Mouse (Mus musculus) megakaryocyte-erythroid progenitor cell, adult 5 weeks (primary cell): ENCODE data around the gene Cope. TPM values are rescaled to one million over a fixed set of nuclear protein-coding genes. Genes with fewer than 3 reads are reported as not detected.

ENCODE experiments used
- polyA plus RNA-seq: library from polyadenylated mRNA; stranded (reverse); fragments of >175 nt; gene quantifications from 2 replicates; pipeline ENCODE4 v1.2.3, GENCODE M21; 2012

Gene Cope
- polyA plus RNA-seq = 419 and 474 TPM in 2 replicates

GRCm38 (mm10) chr8:70302358-70302890 lies at the start of gene Cope, which contains the start of gene Ddx49:
TSS of gene Cope (plus strand) at chr8:70302518.
TSS of gene Ddx49 (minus strand) at chr8:70302489.

GRCm38 (mm10) chr8:70282603-70283135 lies 19.6 kb upstream of the Cope start, which contains the start of gene Homer3:
TSS of gene Homer3 (plus strand) at chr8:70282827.

GRCm38 (mm10) chr8:70315624-70316510 lies 13.5 kb downstream of the Cope start, which contains the start of gene Cers1:
TSS of gene Cers1 (plus strand) at chr8:70315775.

GRCm38 (mm10) chr8:70329124-70329834 lies 27.0 kb downstream of the Cope start, which contains the start of gene Gdf1:
TSS of gene Gdf1 (plus strand) at chr8:70329817.

GRCm38 (mm10) chr8:70353194-70353817 lies 51.0 kb downstream of the Cope start, which contains the start of gene Upf1:
TSS of gene Upf1 (minus strand) at chr8:70353278.

Other genes with a start within 250 kb of the Cope start
- gene Tm6sf2, start 229.6 kb upstream of the Cope start, polyA plus RNA-seq = not detected in 2 replicates
- gene Hapln4, start 219.1 kb upstream of the Cope start, polyA plus RNA-seq = 0.02 TPM in 1 of 2 replicates, not detected in the other
- not detected in 2 replicates for gene Ncan, start 181.6 kb upstream of the Cope start, polyA plus RNA-seq
- gene Nr2c2ap, start 171.2 kb upstream of the Cope start, polyA plus RNA-seq = 18.9 and 22.4 TPM in 2 replicates
- 8.8 and 10.6 TPM in 2 replicates for gene Rfxank, start 163.4 kb upstream of the Cope start, polyA plus RNA-seq
- gene Borcs8, start 163.0 kb upstream of the Cope start, polyA plus RNA-seq = 86.9 and 91.2 TPM in 2 replicates
- gene Mef2b, start 162.8 kb upstream of the Cope start, polyA plus RNA-seq = 0.36 and 0.43 TPM in 2 replicates
- 127 and 132 TPM in 2 replicates for gene Tmem161a, start 130.2 kb upstream of the Cope start, polyA plus RNA-seq
- 4.1 and 4.4 TPM in 2 replicates for gene Slc25a42, start 90.2 kb upstream of the Cope start, polyA plus RNA-seq
- 72.2 and 83.5 TPM in 2 replicates for gene Sugp2, start 68.3 kb upstream of the Cope start, polyA plus RNA-seq
- 8.3 and 9.8 TPM in 2 replicates for gene Armc6, start 68.1 kb upstream of the Cope start, polyA plus RNA-seq
- gene Homer3, start 19.7 kb upstream of the Cope start, polyA plus RNA-seq = 45.4 and 65.9 TPM in 2 replicates
- 62.7 and 66.5 TPM in 2 replicates for gene Ddx49, start within 50 bp of the Cope start, polyA plus RNA-seq
- gene Cers1, start 13.3 kb downstream of the Cope start, polyA plus RNA-seq = 0.24 and 0.37 TPM in 2 replicates
- gene Gdf1, start 27.3 kb downstream of the Cope start, polyA plus RNA-seq = 0.65 TPM in 1 of 2 replicates, not detected in the other
- 119 and 122 TPM in 2 replicates for gene Upf1, start 50.8 kb downstream of the Cope start, polyA plus RNA-seq
- gene Comp, start 71.0 kb downstream of the Cope start, polyA plus RNA-seq = 0.32 and 1.8 TPM in 2 replicates
- gene Crtc1, start 137.1 kb downstream of the Cope start, polyA plus RNA-seq = 24.5 and 27.2 TPM in 2 replicates
- 5.9 and 6.5 TPM in 2 replicates for gene Klhl26, start 174.4 kb downstream of the Cope start, polyA plus RNA-seq
- gene Tmem59l, start 184.8 kb downstream of the Cope start, polyA plus RNA-seq = 0.12 and 0.15 TPM in 2 replicates
- gene Crlf1, start 190.6 kb downstream of the Cope start, polyA plus RNA-seq = 0.46 and 1.1 TPM in 2 replicates
- 205 and 212 TPM in 2 replicates for gene Rex1bd, start 204.2 kb downstream of the Cope start, polyA plus RNA-seq
- gene Uba52, start 208.3 kb downstream of the Cope start, polyA plus RNA-seq = 969 and 1,011 TPM in 2 replicates
- gene Fkbp8, start 225.2 kb downstream of the Cope start, polyA plus RNA-seq = 975 and 1,046 TPM in 2 replicates
- gene Kxd1, start 225.4 kb downstream of the Cope start, polyA plus RNA-seq = 60.7 and 64.0 TPM in 2 replicates
- gene Ell, start 236.9 kb downstream of the Cope start, polyA plus RNA-seq = 51.7 and 61.3 TPM in 2 replicates